Mouse (Mus musculus): ENCODE results near the gene Rab11fip3. TPM values are rescaled to one million over a fixed set of nuclear protein-coding genes. Genes with fewer than 3 reads are reported as not detected.
"Not testable (repeated sequence)": the region's sequence is repeated elsewhere in the genome, so short reads cannot be mapped to it uniquely, and the experiment has no call there.

The Rab11fip3 gene
- 100 to 1,000 TPM in 1 of 2 experiments, 10 to 100 TPM in 1; 97.3 to 104 TPM for total RNA-seq (2021)

DNA sequence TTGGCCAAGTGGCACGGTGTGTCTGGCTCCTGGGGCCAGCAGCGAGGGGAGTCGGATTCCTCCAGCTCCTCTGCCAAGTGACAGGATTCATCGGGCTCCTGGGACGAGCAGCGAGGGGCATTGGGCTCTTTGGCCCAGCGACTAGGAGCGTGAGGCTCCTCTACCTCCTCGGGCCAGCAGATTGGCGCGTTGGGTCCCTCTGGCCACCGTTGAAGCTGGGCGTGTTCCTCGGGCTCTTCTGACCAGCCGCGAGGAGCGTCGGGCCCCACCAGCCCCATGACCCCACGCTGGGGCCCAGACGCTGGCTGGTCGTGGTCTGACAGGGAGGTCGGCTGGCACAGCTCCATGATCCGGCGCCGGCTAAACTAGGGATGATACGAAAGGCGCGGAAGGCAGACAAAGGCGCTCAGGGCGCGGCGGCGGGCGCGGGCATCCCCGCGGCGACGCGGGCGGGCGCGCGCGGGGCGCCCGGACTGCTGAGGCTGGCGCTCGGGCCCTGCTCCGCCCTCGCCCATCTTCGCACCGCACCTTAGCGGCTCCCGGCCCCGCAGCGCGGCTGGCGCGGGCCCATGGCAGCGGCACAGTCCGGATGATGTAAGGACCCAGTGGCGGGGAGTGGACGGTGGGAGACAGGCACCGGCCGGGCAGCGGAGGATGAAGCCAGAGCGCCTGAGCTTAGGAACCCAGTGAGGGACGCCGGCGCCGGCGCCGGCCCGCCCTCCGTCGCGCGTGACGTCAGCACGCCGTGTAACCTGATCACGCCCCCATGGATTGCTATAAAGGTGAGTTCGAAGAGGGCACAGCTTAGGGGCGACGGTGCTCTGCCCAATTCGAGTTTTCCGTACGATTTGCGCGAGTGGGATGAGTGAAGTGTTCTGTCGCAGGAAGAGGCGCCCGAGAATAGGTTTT, at the start of gene Rab11fip3:
Gene Rab11fip3 (minus strand): TSS at position 725 of the 909 bp plus-strand sequence.
- DNase-seq (ENCODE audit: extremely low spot score in 1 of 2, low spot score in 1 of 2): peak; percentile 72 to 81

DNA sequence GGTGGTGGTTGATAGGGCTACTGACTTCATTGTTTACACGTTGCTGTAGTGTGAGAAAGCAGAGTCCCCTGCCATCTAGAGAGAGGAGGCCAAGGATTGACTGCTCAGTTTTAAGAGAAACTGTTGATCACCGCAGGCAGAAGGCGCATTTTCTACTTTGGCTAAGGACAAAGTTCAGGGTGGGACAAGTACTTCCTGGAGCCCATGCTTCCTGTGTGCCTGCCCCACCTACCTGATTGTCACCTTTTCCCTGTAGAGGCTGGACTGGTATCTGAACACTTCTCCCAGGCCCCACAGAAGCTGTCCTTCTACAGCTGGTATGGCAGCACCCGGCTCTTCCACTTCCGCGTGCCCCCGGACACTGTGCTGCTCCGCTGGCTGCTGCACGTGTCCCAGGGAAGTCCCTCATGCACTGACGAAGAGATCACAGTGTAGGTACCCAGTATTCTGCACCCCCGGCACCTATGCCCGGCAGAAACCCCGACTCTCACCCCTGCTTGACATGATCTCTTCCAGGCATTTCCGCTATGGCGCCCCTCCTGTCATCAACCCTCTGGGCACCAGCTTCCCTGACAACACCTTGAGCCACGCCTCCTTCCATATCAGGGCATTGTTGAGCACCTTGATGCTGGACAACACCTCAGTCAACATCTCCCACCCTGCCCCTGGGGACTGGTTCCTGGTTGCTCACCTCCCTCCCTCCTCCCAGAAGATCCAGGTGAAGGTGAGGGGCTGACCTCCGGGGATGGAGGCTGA, 47.3 kb upstream of the Rab11fip3 start:
- DNase-seq (ENCODE audit: extremely low spot score in 1 of 2, low spot score in 1 of 2): no peak

- DNase-seq (ENCODE audit: extremely low spot score in 1 of 2, low spot score in 1 of 2): no peak
These were observed 46.7 kb upstream of the Rab11fip3 start for GRCm38 (mm10) chr17:26115956-26116487.

- DNase-seq (ENCODE audit: extremely low spot score in 1 of 2, low spot score in 1 of 2): no peak
These were observed 46.0 kb upstream of the Rab11fip3 start for GRCm38 (mm10) chr17:26115205-26115898.

DNA sequence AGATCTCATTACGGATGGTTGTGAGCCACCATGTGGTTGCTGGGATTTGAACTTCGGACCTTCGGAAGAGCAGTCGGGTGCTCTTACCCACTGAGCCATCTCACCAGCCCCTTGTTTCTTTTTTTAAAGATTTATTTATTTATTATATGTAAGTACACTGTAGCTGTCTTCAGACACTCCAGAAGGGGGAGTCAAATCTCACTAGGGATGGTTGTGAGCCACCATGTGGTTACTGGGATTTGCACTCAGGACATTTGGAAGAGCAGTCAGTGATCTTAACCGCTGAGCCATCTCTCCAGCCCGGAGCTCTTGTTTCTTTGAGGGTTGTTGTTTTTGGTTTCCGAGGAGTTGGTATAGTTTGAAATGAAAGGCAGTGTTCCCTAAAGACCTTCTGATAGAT, 45.1 kb upstream of the Rab11fip3 start:
- not testable (repeated sequence) for DNase-seq (ENCODE audit: extremely low spot score in 1 of 2, low spot score in 1 of 2)

- no peak for DNase-seq (ENCODE audit: extremely low spot score in 1 of 2, low spot score in 1 of 2)
These were observed 44.7 kb upstream of the Rab11fip3 start for GRCm38 (mm10) chr17:26114061-26114460.

GRCm38 (mm10) chr17:26113181-26113948, 44.0 kb upstream of the Rab11fip3 start, which contains the start of gene Tmem8:
TSS of gene Tmem8 (plus strand) at chr17:26113299.
- DNase-seq (ENCODE audit: extremely low spot score in 1 of 2, low spot score in 1 of 2): peak; percentile 51 to 55

DNA sequence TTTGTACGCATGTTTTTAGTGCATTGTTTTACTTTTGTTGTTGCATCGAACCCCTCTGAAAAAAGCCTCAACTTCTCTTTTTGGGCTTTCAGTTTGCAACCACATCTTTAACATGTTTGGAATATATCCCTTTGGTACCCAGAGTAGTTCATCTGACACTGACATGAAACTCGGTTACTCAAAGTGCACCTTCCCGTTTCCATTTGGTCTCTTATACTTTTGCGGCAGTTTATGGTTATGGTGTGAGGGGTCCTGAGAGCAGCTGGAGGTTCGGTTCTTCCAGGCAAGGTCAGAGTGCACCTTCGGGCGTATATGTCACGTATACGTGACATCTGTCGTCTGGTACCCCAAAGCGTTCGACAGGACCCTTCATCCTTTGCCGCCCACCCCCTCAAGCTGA, 43.4 kb upstream of the Rab11fip3 start:
- no peak for DNase-seq (ENCODE audit: extremely low spot score in 1 of 2, low spot score in 1 of 2)

DNA sequence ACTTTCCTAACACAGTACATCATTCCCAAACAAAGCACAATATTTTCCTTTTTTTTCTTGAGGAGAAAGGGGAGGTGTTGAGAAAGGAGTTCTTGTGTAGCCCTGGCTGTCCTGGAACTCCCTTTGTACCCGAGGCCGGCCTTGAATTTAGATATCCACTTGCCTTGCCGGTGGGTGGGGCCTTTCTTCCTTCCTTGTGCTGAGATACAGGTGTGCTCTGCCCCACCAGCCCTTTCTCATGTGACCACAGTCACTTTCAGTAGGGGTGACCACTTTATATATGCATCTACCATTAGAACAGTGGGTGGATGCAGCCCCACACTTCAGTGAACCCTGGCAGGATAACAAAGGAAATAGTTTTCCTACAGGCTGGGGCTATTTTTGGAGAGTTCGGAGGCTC, 42.4 kb upstream of the Rab11fip3 start:
- DNase-seq (ENCODE audit: extremely low spot score in 1 of 2, low spot score in 1 of 2): no peak

- DNase-seq (ENCODE audit: extremely low spot score in 1 of 2, low spot score in 1 of 2): no peak
These were observed 41.7 kb upstream of the Rab11fip3 start for GRCm38 (mm10) chr17:26111024-26111423.

- DNase-seq (ENCODE audit: extremely low spot score in 1 of 2, low spot score in 1 of 2): no peak
These were observed 40.8 kb upstream of the Rab11fip3 start for GRCm38 (mm10) chr17:26110156-26110555.

- DNase-seq (ENCODE audit: extremely low spot score in 1 of 2, low spot score in 1 of 2): no peak
These were observed 36.3 kb upstream of the Rab11fip3 start for GRCm38 (mm10) chr17:26105619-26106018.

DNA sequence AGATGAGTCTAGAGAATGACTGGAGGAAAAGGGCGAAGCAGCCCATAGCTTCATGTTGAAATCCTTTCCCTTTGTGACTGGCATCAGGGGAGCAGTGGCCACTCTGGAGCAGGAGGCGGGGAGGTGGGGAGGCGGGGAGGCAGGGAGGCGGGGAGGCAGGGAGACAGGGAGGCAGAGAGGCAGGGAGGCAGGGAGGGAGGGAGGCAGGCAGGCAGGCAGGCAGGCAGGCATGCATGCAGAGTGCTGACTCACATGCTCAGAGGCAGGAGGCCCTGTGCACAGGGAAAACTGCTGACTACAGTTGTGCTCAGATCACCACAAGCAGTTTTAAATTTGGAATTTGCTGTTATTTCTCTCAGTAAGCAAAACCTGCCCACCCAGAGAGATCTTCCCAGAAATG, 32.1 kb upstream of the Rab11fip3 start:
- DNase-seq (ENCODE audit: extremely low spot score in 1 of 2, low spot score in 1 of 2): no peak

DNA sequence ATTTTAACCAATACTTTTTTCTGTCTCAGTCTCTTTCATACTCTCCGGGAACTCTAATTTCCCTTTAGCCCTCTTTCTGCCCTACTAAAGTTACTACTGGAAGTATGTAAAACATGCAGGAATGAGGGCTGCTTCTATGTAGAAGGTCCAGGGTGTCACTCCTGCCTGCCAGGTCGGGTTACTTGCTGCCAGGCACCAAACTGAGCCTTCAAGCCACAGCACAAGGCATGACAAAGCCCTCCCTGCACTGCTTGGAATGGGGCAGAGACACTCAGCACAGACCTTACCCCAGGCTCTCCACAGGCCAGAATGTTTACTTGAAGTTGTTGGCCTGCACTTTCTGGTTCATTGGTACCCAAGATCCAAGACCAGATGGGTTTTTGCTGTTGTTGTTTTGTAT, 30.8 kb upstream of the Rab11fip3 start:
- no peak for DNase-seq (ENCODE audit: extremely low spot score in 1 of 2, low spot score in 1 of 2)

- not testable (repeated sequence) for DNase-seq (ENCODE audit: extremely low spot score in 1 of 2, low spot score in 1 of 2)
These were observed 30.0 kb upstream of the Rab11fip3 start for GRCm38 (mm10) chr17:26099316-26099715.

GRCm38 (mm10) chr17:26098461-26098860, 29.1 kb upstream of the Rab11fip3 start:
- DNase-seq (ENCODE audit: extremely low spot score in 1 of 2, low spot score in 1 of 2): no peak

DNA sequence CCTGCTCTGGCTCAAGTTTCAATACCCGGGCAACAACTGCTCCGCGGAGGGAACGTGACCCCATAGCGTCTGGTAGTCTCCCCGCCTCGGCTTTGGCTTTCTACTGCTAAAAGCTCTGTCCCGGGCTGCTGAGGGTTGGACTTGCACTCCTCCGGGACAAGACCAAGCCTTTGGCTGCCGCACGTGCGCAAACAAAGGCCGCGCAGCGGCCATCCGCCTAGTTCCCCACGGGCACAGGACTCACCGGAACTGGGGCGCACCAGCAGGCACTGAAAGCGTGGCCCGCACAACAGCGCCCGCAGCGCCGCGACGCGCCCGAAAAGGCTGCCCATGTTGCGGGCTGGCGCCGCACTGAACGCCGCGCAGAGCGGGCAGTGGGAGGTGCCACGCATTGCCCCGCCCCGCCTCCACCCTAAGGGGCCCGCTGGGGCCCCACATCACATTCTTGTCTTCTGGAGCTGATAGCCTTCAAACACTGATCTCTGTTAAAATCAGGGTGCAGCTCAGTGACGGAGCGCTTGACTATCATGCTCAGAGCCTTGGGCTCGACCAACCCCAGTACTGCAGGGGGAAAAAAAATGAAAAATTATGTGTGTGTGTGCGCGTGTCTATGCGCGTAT, 25.9 kb upstream of the Rab11fip3 start, which contains the start of gene Nme4:
Gene Nme4 (minus strand): TSS at position 482 of the 620 bp plus-strand sequence.
- DNase-seq (ENCODE audit: extremely low spot score in 1 of 2, low spot score in 1 of 2): peak; percentile 60 to 67

DNA sequence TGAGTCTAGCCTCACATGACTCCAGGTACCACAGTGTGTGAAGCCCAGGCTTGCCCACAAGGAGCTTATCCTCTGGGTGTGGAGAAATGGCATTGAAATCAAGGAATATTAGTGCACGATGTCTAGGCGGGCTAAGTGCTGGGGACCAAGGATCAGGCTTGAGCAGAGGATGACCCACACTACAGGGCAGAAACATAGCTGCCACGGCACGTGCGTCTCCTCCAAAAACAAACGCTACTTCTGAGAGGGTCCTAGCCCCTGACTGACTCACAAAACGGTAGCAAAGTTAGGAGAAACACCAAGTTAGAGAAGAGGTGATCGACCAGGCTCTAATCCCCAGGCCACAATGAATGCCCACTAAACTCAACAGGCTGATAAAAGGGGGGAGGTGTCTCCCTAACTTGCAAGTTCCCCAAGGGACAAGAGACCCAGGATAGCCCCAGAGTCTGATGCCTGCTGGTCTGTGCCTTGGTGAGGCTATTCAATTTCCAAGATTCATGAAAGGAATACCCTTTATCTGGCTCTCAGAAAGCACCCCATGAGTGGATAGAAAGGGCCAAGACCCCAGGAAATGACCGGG, 25.3 kb upstream of the Rab11fip3 start:
- DNase-seq (ENCODE audit: extremely low spot score in 1 of 2, low spot score in 1 of 2): no peak
